Mouse (Mus musculus): Measurements from ENCODE around the gene Cyb5b. TPM values are rescaled to one million over a fixed set of nuclear protein-coding genes. Genes with fewer than 3 reads are reported as not detected.

The Cyb5b gene
- polyA plus RNA-seq, 1 experiment = not detected

DNA sequence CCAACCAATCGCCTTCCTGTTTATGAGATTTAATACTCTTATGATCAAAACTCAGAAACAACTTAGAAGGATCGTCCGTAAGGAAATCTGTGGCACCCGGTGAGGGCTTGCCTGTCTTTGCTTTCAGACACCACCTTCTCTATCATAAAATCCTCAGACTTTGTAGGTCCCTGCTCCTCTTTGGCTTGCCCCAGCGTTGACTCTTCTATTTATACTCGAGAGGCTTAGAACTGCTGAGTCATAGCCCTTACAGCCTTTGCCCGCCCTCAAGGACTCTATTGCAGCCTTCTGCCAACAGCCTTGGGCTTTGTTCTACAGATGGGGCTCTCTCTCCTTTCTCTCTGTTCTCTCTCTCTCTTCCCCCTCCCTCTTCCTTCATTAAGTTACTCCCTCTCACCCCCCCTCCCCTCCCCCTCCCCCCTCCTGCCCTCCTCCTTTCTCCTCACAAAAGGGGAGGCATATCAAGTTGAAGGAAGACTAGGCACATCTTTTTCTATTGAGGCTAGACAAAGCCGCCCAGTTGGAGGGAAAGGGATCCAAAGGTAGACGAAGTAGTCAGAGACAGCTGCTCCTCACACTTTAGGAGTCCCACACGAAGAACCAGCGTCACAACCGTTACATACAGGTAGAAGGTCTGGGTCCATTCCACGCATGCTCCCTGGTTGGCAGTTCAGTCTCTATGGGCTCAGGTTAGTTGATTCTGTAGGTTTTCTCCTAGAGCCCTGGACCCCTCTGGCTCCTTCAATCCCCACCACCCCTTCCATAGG, 10.6 kb upstream of the Cyb5b start:
- peaks cover 9% of the 10 kb centered on the region for H3K4me1 ChIP-seq (ENCODE audit: control insufficient read depth, insufficient read depth, low read length)
- H3K27ac ChIP-seq (ENCODE audit: insufficient read depth, low read depth, low read length) = peak overlapping the region; percentile 75
- no peak overlapping the region for H3K4me3 ChIP-seq (ENCODE audit: insufficient read depth, low read depth, low read length)
- no peak for TF ChIP-seq CTCF (IDR thresholded peaks at IDR 0.05; ENCODE audit: insufficient read depth, low read depth, low read length)
- no peak for TF ChIP-seq POLR2A (IDR thresholded peaks at IDR 0.05; ENCODE audit: insufficient read depth, low read depth, low read length)
- 41% methylated on average over 13 of the region's 13 CpGs for WGBS

GRCm38 (mm10) chr8:107142539-107142938, 7.9 kb upstream of the Cyb5b start:
- H3K4me1 ChIP-seq (ENCODE audit: control insufficient read depth, insufficient read depth, low read length) = peaks cover 9% of the 10 kb centered on the region
- TF ChIP-seq CTCF (IDR thresholded peaks at IDR 0.05; ENCODE audit: insufficient read depth, low read depth, low read length) (no peak), POLR2A (IDR thresholded peaks at IDR 0.05; ENCODE audit: insufficient read depth, low read depth, low read length) (no peak)
- H3K27ac ChIP-seq (ENCODE audit: insufficient read depth, low read depth, low read length) = no peak overlapping the region
- H3K4me3 ChIP-seq (ENCODE audit: insufficient read depth, low read depth, low read length) = no peak overlapping the region
- WGBS = 94% methylated on average over 4 of the region's 4 CpGs

DNA sequence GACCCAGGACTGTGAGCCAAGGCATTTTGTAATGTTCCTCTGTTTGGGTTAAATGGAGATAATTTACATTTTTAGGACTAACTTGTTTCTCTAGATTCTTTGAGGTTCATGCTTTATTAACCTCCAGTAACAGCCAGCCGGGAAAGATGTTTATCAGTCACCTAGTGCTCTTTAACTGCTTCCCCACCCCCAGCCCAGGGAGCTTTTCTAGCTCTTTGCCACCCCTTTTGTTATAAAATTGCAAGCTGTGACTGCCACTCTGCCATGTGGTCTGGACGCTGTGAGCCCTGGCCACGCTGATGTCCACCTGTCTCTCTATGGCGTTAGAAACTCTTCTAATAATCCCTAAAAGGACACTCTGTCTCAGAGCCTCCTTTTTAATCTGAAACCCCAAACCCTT, 6.9 kb upstream of the Cyb5b start:
- H3K4me3 ChIP-seq (ENCODE audit: insufficient read depth, low read depth, low read length) = no peak overlapping the region
- 44% methylated on average over 4 of the region's 4 CpGs for WGBS
- peaks cover 9% of the 10 kb centered on the region for H3K4me1 ChIP-seq (ENCODE audit: control insufficient read depth, insufficient read depth, low read length)
- TF ChIP-seq CTCF (IDR thresholded peaks at IDR 0.05; ENCODE audit: insufficient read depth, low read depth, low read length) (no peak), POLR2A (IDR thresholded peaks at IDR 0.05; ENCODE audit: insufficient read depth, low read depth, low read length) (no peak)
- H3K27ac ChIP-seq (ENCODE audit: insufficient read depth, low read depth, low read length) = no peak overlapping the region

- Histone ChIP-seq H3K27ac (ENCODE audit: insufficient read depth, low read depth, low read length) (no peak overlapping the region), H3K4me1 (ENCODE audit: control insufficient read depth, insufficient read depth, low read length) (peaks cover 3% of the 10 kb centered on the region; the same call in 1 of the 2 replicates), H3K4me3 (ENCODE audit: insufficient read depth, low read depth, low read length) (no peak overlapping the region)
- TF ChIP-seq POLR2A (IDR thresholded peaks at IDR 0.05; ENCODE audit: insufficient read depth, low read depth, low read length) = no peak
- no peak for TF ChIP-seq CTCF (IDR thresholded peaks at IDR 0.05; ENCODE audit: insufficient read depth, low read depth, low read length)
These were observed 4.3 kb upstream of the Cyb5b start for GRCm38 (mm10) chr8:107146186-107146585.

DNA sequence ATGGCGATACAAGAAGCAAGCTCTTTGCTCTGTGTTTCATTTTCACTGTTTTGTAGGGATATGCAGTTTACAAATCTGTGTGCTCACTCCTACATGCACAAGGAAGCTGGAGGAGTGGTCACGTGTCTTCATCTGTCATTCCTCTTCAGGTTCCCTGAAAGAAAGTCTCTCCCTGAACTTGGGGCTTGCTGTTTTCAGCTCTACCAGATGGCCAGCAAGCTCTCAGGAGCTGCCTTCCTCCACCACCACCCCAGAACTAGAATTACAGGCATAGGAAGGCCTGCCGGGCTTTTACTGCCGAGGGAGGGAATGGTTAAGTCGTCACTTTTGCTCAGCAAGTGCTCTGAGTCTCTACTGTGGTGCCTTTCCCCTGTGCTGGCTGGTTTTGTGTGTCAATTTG, 1.6 kb upstream of the Cyb5b start:
- no peak overlapping the region for H3K4me3 ChIP-seq (ENCODE audit: insufficient read depth, low read depth, low read length)
- 92% methylated on average over 5 of the region's 5 CpGs for WGBS
- no peak overlapping the region for H3K27ac ChIP-seq (ENCODE audit: insufficient read depth, low read depth, low read length)
- TF ChIP-seq CTCF (IDR thresholded peaks at IDR 0.05; ENCODE audit: insufficient read depth, low read depth, low read length) (no peak), POLR2A (IDR thresholded peaks at IDR 0.05; ENCODE audit: insufficient read depth, low read depth, low read length) (no peak)
- H3K4me1 ChIP-seq (ENCODE audit: control insufficient read depth, insufficient read depth, low read length) = peaks cover 8% of the 10 kb centered on the region

DNA sequence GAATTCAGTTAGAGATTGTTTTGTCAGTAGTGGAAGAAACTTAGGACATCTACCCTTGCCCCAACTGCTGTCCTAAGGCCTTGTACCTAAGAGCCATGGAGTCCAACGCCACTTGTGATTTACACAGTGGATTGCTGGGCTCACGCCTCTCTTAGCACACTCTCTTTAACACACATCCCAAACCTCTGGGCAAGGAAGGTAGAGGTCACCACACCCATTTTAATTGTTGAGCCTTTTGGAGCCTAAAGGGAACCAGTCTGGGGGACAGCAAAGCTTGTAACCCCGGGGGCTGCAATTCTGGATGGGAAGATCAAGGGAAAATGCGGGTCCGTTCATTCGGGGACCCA, 410 bp upstream of the Cyb5b start:
- WGBS = 17% methylated on average over 6 of the region's 6 CpGs
- Histone ChIP-seq H3K4me3 (ENCODE audit: insufficient read depth, low read depth, low read length) (peak overlapping the region; percentile 79), H3K4me1 (ENCODE audit: control insufficient read depth, insufficient read depth, low read length) (peaks cover 8% of the 10 kb centered on the region), H3K27ac (ENCODE audit: insufficient read depth, low read depth, low read length) (peak overlapping the region; percentile 55)
- TF ChIP-seq CTCF (IDR thresholded peaks at IDR 0.05; ENCODE audit: insufficient read depth, low read depth, low read length) = no peak
- no peak for TF ChIP-seq POLR2A (IDR thresholded peaks at IDR 0.05; ENCODE audit: insufficient read depth, low read depth, low read length)

GRCm38 (mm10) chr8:107151212-107151920, 926 bp downstream of the Cyb5b start:
- TF ChIP-seq POLR2A (IDR thresholded peaks at IDR 0.05; ENCODE audit: insufficient read depth, low read depth, low read length) (no peak), CTCF (IDR thresholded peaks at IDR 0.05; ENCODE audit: insufficient read depth, low read depth, low read length) (no peak)
- H3K27ac ChIP-seq (ENCODE audit: insufficient read depth, low read depth, low read length) = no peak overlapping the region
- H3K4me1 ChIP-seq (ENCODE audit: control insufficient read depth, insufficient read depth, low read length) = peaks cover 8% of the 10 kb centered on the region
- 56% methylated on average over 7 of the region's 7 CpGs for WGBS
- peak overlapping the region; percentile 79 for H3K4me3 ChIP-seq (ENCODE audit: insufficient read depth, low read depth, low read length)

- Histone ChIP-seq H3K4me3 (ENCODE audit: insufficient read depth, low read depth, low read length) (no peak overlapping the region), H3K27ac (ENCODE audit: insufficient read depth, low read depth, low read length) (no peak overlapping the region), H3K4me1 (ENCODE audit: control insufficient read depth, insufficient read depth, low read length) (peaks cover 10% of the 10 kb centered on the region)
- TF ChIP-seq POLR2A (IDR thresholded peaks at IDR 0.05; ENCODE audit: insufficient read depth, low read depth, low read length) (no peak), CTCF (IDR thresholded peaks at IDR 0.05; ENCODE audit: insufficient read depth, low read depth, low read length) (no peak)
- WGBS = 91% methylated on average over 14 of the region's 14 CpGs
These were observed 3.1 kb downstream of the Cyb5b start for GRCm38 (mm10) chr8:107153326-107154210.

Measured in olfactory bulb, adult 2 months (tissue).